Mouse (Mus musculus): Measurements from ENCODE around the gene Vmac. TPM values are rescaled to one million over a fixed set of nuclear protein-coding genes. Genes with fewer than 3 reads are reported as not detected.

Vmac gene
- 17.6 and 23.6 TPM in 2 replicates for polyA plus RNA-seq (2014; fragmentation: Nextera tagmentation; extraction: Ambion mirVana)

GRCm38 (mm10) chr17:56717363-56718058 is at the start of gene Vmac, which contains the start of gene Ndufa11:
Gene Vmac, minus strand, starts transcription at chr17:56718022.
Gene Ndufa11, plus strand, starts transcription at chr17:56717767.
- Histone ChIP-seq H3K36me3 (ENCODE audit: control insufficient read depth, insufficient read depth, low read length) (peaks cover 23% of the 10 kb centered on the region), H3K4me1 (ENCODE audit: control insufficient read depth, insufficient read depth, low read length) (peaks cover 12% of the 10 kb centered on the region), H3K27ac (ENCODE audit: low read depth, low read length) (peak within 1 kb of the TSS; percentile 73), H3K9me3 (ENCODE audit: control insufficient read depth, low read length) (no peaks in the 10 kb centered on the region), H3K9ac (ENCODE audit: low read depth, low read length) (peak within 1 kb of the TSS; percentile 82), H3K27me3 (ENCODE audit: control insufficient read depth, insufficient read depth, low read length) (no peaks in the 10 kb centered on the region), H3K4me3 (ENCODE audit: low read length) (peak within 1 kb of the TSS; percentile 84), H3K4me2 (replicated peaks; ENCODE audit: low read depth, low read length) (peak within 1 kb of the TSS; percentile 77)
- under 1% methylated on average over 59 of the region's 59 CpGs for WGBS
- peak; percentile 73 for ATAC-seq (ENCODE audit: low FRiP score, low TSS enrichment)

- Histone ChIP-seq H3K36me3 (ENCODE audit: control insufficient read depth, insufficient read depth, low read length) (peaks cover 45% of the 10 kb centered on the region), H3K9me3 (ENCODE audit: control insufficient read depth, low read length) (no peaks in the 10 kb centered on the region), H3K4me3 (ENCODE audit: low read length) (no peak overlapping the region), H3K4me1 (ENCODE audit: control insufficient read depth, insufficient read depth, low read length) (peaks cover 8% of the 10 kb centered on the region; the same call in 1 of the 2 replicates), H3K27me3 (ENCODE audit: control insufficient read depth, insufficient read depth, low read length) (no peaks in the 10 kb centered on the region), H3K4me2 (replicated peaks; ENCODE audit: low read depth, low read length) (no peak overlapping the region), H3K27ac (ENCODE audit: low read depth, low read length) (no peak overlapping the region), H3K9ac (ENCODE audit: low read depth, low read length) (no peak overlapping the region)
- 96% methylated on average over 27 of the region's 27 CpGs for WGBS
- ATAC-seq (ENCODE audit: low FRiP score, low TSS enrichment): no peak
These were observed 49.0 kb upstream of the Vmac start for GRCm38 (mm10) chr17:56766631-56767405.

- Histone ChIP-seq H3K4me1 (ENCODE audit: control insufficient read depth, insufficient read depth, low read length) (peaks cover 8% of the 10 kb centered on the region; the same call in 1 of the 2 replicates), H3K27me3 (ENCODE audit: control insufficient read depth, insufficient read depth, low read length) (no peaks in the 10 kb centered on the region), H3K9ac (ENCODE audit: low read depth, low read length) (peak overlapping the region; percentile 80; the same call in 1 of the 2 replicates), H3K27ac (ENCODE audit: low read depth, low read length) (peak overlapping the region; percentile 94; the same call in 1 of the 2 replicates), H3K4me2 (replicated peaks; ENCODE audit: low read depth, low read length) (peak overlapping the region; percentile 59), H3K36me3 (ENCODE audit: control insufficient read depth, insufficient read depth, low read length) (peaks cover 38% of the 10 kb centered on the region), H3K4me3 (ENCODE audit: low read length) (peak overlapping the region; percentile 66), H3K9me3 (ENCODE audit: control insufficient read depth, low read length) (no peaks in the 10 kb centered on the region)
- no peak for ATAC-seq (ENCODE audit: low FRiP score, low TSS enrichment)
- 61% methylated on average over 12 of the region's 12 CpGs for WGBS
These were observed 47.6 kb upstream of the Vmac start for GRCm38 (mm10) chr17:56765431-56765830.

GRCm38 (mm10) chr17:56764474-56765354 is 46.9 kb upstream of the Vmac start, which contains the start of gene Dus3l:
Gene Dus3l, plus strand, starts transcription at chr17:56764757.
- peak within 1 kb of the TSS; percentile 59 for H3K4me2 ChIP-seq (replicated peaks; ENCODE audit: low read depth, low read length)
- H3K36me3 ChIP-seq (ENCODE audit: control insufficient read depth, insufficient read depth, low read length): peaks cover 32% of the 10 kb centered on the region
- no peaks in the 10 kb centered on the region for H3K9me3 ChIP-seq (ENCODE audit: control insufficient read depth, low read length)
- H3K4me3 ChIP-seq (ENCODE audit: low read length): peak within 1 kb of the TSS; percentile 66
- WGBS: 2% methylated on average over 58 of the region's 58 CpGs
- no peaks in the 10 kb centered on the region for H3K27me3 ChIP-seq (ENCODE audit: control insufficient read depth, insufficient read depth, low read length)
- peak within 1 kb of the TSS; percentile 80 for H3K9ac ChIP-seq (ENCODE audit: low read depth, low read length)
- peak within 1 kb of the TSS; percentile 94 for H3K27ac ChIP-seq (ENCODE audit: low read depth, low read length)
- peaks cover 8% of the 10 kb centered on the region; the same call in 1 of the 2 replicates for H3K4me1 ChIP-seq (ENCODE audit: control insufficient read depth, insufficient read depth, low read length)
- peak; percentile 75 for ATAC-seq (ENCODE audit: low FRiP score, low TSS enrichment)

- peaks cover 22% of the 10 kb centered on the region for H3K36me3 ChIP-seq (ENCODE audit: control insufficient read depth, insufficient read depth, low read length)
- H3K4me1 ChIP-seq (ENCODE audit: control insufficient read depth, insufficient read depth, low read length): peaks cover 8% of the 10 kb centered on the region; the same call in 1 of the 2 replicates
- H3K9me3 ChIP-seq (ENCODE audit: control insufficient read depth, low read length): no peaks in the 10 kb centered on the region
- H3K27ac ChIP-seq (ENCODE audit: low read depth, low read length): peak overlapping the region; percentile 94; the same call in 1 of the 2 replicates
- H3K4me2 ChIP-seq (replicated peaks; ENCODE audit: low read depth, low read length): peak overlapping the region; percentile 59
- H3K9ac ChIP-seq (ENCODE audit: low read depth, low read length): no peak overlapping the region
- no peak for ATAC-seq (ENCODE audit: low FRiP score, low TSS enrichment)
- no peaks in the 10 kb centered on the region; the same call in 1 of the 2 replicates for H3K27me3 ChIP-seq (ENCODE audit: control insufficient read depth, insufficient read depth, low read length)
- H3K4me3 ChIP-seq (ENCODE audit: low read length): peak overlapping the region; percentile 66
- 80% methylated on average over 8 of the region's 8 CpGs for WGBS
These were observed 46.0 kb upstream of the Vmac start for GRCm38 (mm10) chr17:56763741-56764250.

GRCm38 (mm10) chr17:56762769-56763731 is 45.2 kb upstream of the Vmac start:
- Histone ChIP-seq H3K27ac (ENCODE audit: low read depth, low read length) (peak overlapping the region; percentile 3; the same call in 1 of the 2 replicates), H3K27me3 (ENCODE audit: control insufficient read depth, insufficient read depth, low read length) (no peaks in the 10 kb centered on the region; the same call in 1 of the 2 replicates), H3K4me1 (ENCODE audit: control insufficient read depth, insufficient read depth, low read length) (peaks cover 8% of the 10 kb centered on the region; the same call in 1 of the 2 replicates), H3K9ac (ENCODE audit: low read depth, low read length) (no peak overlapping the region), H3K4me3 (ENCODE audit: low read length) (peak overlapping the region; percentile 46; the same call in 1 of the 2 replicates), H3K4me2 (replicated peaks; ENCODE audit: low read depth, low read length) (no peak overlapping the region), H3K9me3 (ENCODE audit: control insufficient read depth, low read length) (no peaks in the 10 kb centered on the region), H3K36me3 (ENCODE audit: control insufficient read depth, insufficient read depth, low read length) (peaks cover 15% of the 10 kb centered on the region)
- 47% methylated on average over 27 of the region's 27 CpGs for WGBS
- ATAC-seq (ENCODE audit: low FRiP score, low TSS enrichment): no peak

GRCm38 (mm10) chr17:56761991-56762410 is 44.2 kb upstream of the Vmac start:
- peak; percentile 22 for ATAC-seq (ENCODE audit: low FRiP score, low TSS enrichment)
- H3K4me1 ChIP-seq (ENCODE audit: control insufficient read depth, insufficient read depth, low read length): peaks cover 8% of the 10 kb centered on the region; the same call in 1 of the 2 replicates
- H3K9ac ChIP-seq (ENCODE audit: low read depth, low read length): peak overlapping the region; percentile 64
- H3K36me3 ChIP-seq (ENCODE audit: control insufficient read depth, insufficient read depth, low read length): peaks cover 5% of the 10 kb centered on the region; the same call in 1 of the 2 replicates
- 0% methylated on average over 24 of the region's 28 CpGs for WGBS
- H3K9me3 ChIP-seq (ENCODE audit: control insufficient read depth, low read length): no peaks in the 10 kb centered on the region
- peak overlapping the region; percentile 63; the same call in 1 of the 2 replicates for H3K27ac ChIP-seq (ENCODE audit: low read depth, low read length)
- H3K27me3 ChIP-seq (ENCODE audit: control insufficient read depth, insufficient read depth, low read length): peaks cover 3% of the 10 kb centered on the region; the same call in 1 of the 2 replicates
- H3K4me2 ChIP-seq (replicated peaks; ENCODE audit: low read depth, low read length): peak overlapping the region; percentile 83
- H3K4me3 ChIP-seq (ENCODE audit: low read length): peak overlapping the region; percentile 46
